Mouse (Mus musculus) ES-E14 (cell line): ENCODE data around the gene Notch1. TPM values are rescaled to one million over a fixed set of nuclear protein-coding genes. Genes with fewer than 3 reads are reported as not detected.

Experiments used
- DNase-seq: peaks from one replicate; pipeline ENCODE4 v3.0.0-alpha.2; 2013; ENCODE audit warnings: low read depth, low spot score
- H3K27ac ChIP-seq: 2 replicates; pipeline ENCODE4 v1.5.1; 2012; ENCODE audit warnings: low read depth, mild to moderate bottlenecking, low read length, moderate library complexity, mixed read lengths; ENCODE audit not compliant: poor library complexity, insufficient read depth, severe bottlenecking
- H3K36me3 ChIP-seq: 2 replicates; pipeline ENCODE4 v1.6.1; 2012; ENCODE audit warnings: mild to moderate bottlenecking, low read length, moderate library complexity, mixed read lengths; ENCODE audit not compliant: control insufficient read depth, poor library complexity, insufficient read depth, severe bottlenecking
- H3K4me1 ChIP-seq, 2 experiments: fragments of 150-350 bp in 1 of 2; sonication (generic) in 1 of 2; 2 replicates each; pipeline ENCODE4 v1.6.1; 2012; ENCODE audit warnings: low read length in 2 of 2, mild to moderate bottlenecking in 1 of 2, mixed read lengths in 1 of 2; ENCODE audit not compliant: control insufficient read depth in 2 of 2, insufficient read depth in 2 of 2, poor library complexity in 1 of 2
- H3K4me3 ChIP-seq, 2 experiments: fragments of 150-350 bp in 1 of 2; sonication (generic) in 1 of 2; 2 replicates each; pipeline ENCODE4 v1.5.1; 2012; ENCODE audit warnings: low read length in 2 of 2, low read depth in 1 of 2, mild to moderate bottlenecking in 1 of 2, mixed read lengths in 1 of 2; ENCODE audit not compliant: insufficient read depth in 1 of 2, poor library complexity in 1 of 2, severe bottlenecking in 1 of 2
- H3K9ac ChIP-seq: 2 replicates; pipeline ENCODE4 v1.6.1; 2012; ENCODE audit warnings: low read depth, mild to moderate bottlenecking, low read length, mixed read lengths; ENCODE audit not compliant: poor library complexity, insufficient read depth, severe bottlenecking
- H3K9me3 ChIP-seq: fragments of 150-350 bp; sonication (generic); 2 replicates; pipeline ENCODE4 v1.6.1; 2012; ENCODE audit warnings: low read depth, mild to moderate bottlenecking, low read length; ENCODE audit not compliant: control insufficient read depth, insufficient read depth
- CHD2 ChIP-seq: IDR thresholded peaks from 2 replicates; pipeline ENCODE4 v1.6.1; 2014; ENCODE audit warnings: mild to moderate bottlenecking, low read depth, low read length, inconsistent platforms
- HCFC1 ChIP-seq: IDR thresholded peaks from 2 replicates; pipeline ENCODE4 v1.6.1; 2012; ENCODE audit warnings: low read length, inconsistent platforms, borderline replicate concordance; ENCODE audit not compliant: insufficient read depth
- MAFK ChIP-seq: IDR thresholded peaks from 2 replicates; pipeline ENCODE4 v1.6.1; 2014; ENCODE audit warnings: mild to moderate bottlenecking, low read depth, low read length, inconsistent platforms; ENCODE audit not compliant: insufficient read depth
- ZC3H11A ChIP-seq: IDR thresholded peaks from 2 replicates; pipeline ENCODE4 v1.6.1; 2012; ENCODE audit warnings: low read depth, mild to moderate bottlenecking, inconsistent platforms, low read length, borderline replicate concordance
- ZNF384 ChIP-seq: IDR thresholded peaks from 2 replicates; pipeline ENCODE4 v1.6.1; 2012; ENCODE audit warnings: low read depth, low read length, inconsistent platforms
- in situ Hi-C, 2 experiments: fragments of 600-800 bp; cut with MboI; formaldehyde crosslinking; loops; one replicate each; pipeline ENCODE4 v1.15.1; 2025; ENCODE audit warnings: low sequenced_read_pairs in 2 of 2, inconsistent platforms in 1 of 2; ENCODE audit not compliant: unreplicated experiment in 2 of 2
- total RNA-seq: library from RNA; depleted of rRNA; stranded (reverse); fragments of 300-350 nt; gene quantifications from 2 replicates; pipeline ENCODE4 v1.2.3, GENCODE M21; 2012

Notch1 gene
- total RNA-seq, 1 experiment = 34.9 TPM

DNA sequence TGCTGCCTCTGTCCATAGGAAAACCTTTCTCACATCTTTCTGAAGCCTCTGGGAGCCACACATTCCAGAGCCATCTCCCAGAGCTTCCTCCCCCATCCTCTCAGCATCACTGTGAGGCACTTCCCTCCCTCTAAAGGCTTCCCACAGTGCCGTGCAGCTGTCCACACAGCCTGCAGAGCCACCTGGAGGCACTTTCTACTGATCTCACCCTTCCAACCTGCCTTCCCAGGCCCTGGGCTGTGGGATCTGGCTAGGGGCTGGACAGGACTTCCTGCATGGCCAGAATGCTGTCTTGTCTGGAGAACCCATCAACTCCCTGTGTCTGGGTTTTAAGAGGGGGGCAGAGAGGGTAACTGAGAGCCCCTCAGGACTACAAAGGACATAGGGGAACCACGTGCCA, 31.0 kb upstream of the Notch1 start:
- Histone ChIP-seq H3K4me3 (no peak overlapping the region), H3K9ac (no peak overlapping the region), H3K27ac (no peak overlapping the region), H3K36me3 (no peaks in the 10 kb centered on the region), H3K9me3 (no peaks in the 10 kb centered on the region), H3K4me1 (peaks cover 3 to 10% of the 10 kb centered on the region in 2 experiments; a peak in 2 of 4 replicates)
- no peak for DNase-seq
- in situ Hi-C loops = no loop called here
- no peak for TF ChIP-seq CHD2

DNA sequence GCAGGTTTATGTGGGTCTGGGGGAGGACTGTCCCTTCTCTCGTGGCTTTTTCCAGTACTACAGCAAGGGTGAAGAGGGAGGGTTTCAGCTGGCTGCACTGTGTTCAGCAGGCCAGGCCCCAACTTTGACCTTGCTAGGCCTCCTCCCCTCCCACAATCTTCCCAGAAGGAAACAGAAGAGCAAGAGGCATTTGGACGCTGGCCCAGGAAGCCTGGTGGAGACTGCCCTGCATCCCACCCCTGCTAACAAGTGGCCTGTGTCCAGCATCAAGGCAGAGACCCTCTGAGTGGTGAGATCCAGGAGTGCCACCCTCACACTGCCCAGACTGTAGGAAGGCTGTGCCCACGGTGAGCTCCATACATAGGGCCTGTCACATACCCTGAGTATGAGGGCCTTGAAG, 27.8 kb upstream of the Notch1 start:
- Histone ChIP-seq H3K4me3 (no peak overlapping the region), H3K27ac (no peak overlapping the region), H3K9me3 (no peaks in the 10 kb centered on the region), H3K4me1 (peaks cover 3 to 11% of the 10 kb centered on the region in 2 experiments; a peak in 2 of 4 replicates), H3K9ac (no peak overlapping the region), H3K36me3 (no peaks in the 10 kb centered on the region)
- no peak for TF ChIP-seq ZC3H11A
- DNase-seq = no peak
- in situ Hi-C loops = no loop called here

DNA sequence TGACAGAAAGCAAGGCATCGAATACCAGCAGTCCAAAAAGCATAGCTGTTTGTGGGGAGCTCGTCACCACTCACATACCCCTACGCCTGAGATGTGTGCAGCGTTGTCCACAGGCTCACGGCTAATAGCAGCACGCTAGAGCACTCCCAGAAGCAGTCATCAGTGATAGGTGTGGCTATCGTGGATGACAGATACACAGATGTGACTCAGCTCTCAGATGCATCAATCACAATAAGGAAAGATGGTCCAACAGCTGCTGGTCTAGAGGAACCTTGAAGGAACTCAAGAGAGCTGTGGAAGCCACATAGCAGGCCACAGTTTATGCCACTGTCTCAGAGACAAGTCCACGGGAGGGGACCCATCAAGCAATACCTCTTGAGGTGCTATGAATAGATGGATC, 27.3 kb upstream of the Notch1 start:
- H3K4me1 ChIP-seq = peaks cover 3 to 11% of the 10 kb centered on the region in 2 experiments; a peak in 2 of 4 replicates
- in situ Hi-C loops = no loop called here
- TF ChIP-seq HCFC1 (no peak), CHD2 (no peak), MAFK (no peak), ZNF384 (no peak), ZC3H11A (no peak)
- H3K27ac ChIP-seq = no peak overlapping the region
- no peak overlapping the region for H3K4me3 ChIP-seq
- no peaks in the 10 kb centered on the region for H3K9me3 ChIP-seq
- H3K36me3 ChIP-seq = no peaks in the 10 kb centered on the region
- DNase-seq = no peak
- H3K9ac ChIP-seq = no peak overlapping the region

DNA sequence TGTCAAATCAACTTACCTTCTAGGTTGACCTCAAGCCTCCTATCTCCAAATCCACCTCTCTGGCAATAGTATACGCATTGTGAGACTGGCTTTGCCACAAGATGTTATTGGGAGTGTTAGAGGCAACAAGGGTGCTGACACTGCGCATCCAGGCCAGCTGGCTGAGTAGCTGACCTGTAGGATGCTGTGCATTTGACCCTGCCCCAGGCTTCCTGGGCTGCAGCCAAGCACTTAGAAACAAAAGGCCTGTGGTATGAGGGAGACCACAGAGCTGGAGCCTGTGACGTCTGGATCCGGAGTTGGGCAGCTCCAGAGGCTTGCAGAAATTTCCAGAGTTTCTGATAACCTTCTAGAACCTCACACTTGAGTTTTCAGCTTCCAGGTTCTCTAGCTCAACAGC, 26.7 kb upstream of the Notch1 start:
- H3K36me3 ChIP-seq = no peaks in the 10 kb centered on the region
- H3K9ac ChIP-seq = no peak overlapping the region
- no peak overlapping the region for H3K4me3 ChIP-seq
- H3K4me1 ChIP-seq = peaks cover 3 to 11% of the 10 kb centered on the region in 2 experiments; a peak in 2 of 4 replicates
- in situ Hi-C loops = no loop called here
- H3K9me3 ChIP-seq = no peaks in the 10 kb centered on the region
- TF ChIP-seq MAFK (no peak), HCFC1 (no peak), ZNF384 (no peak), CHD2 (no peak), ZC3H11A (no peak)
- DNase-seq = no peak
- no peak overlapping the region for H3K27ac ChIP-seq

DNA sequence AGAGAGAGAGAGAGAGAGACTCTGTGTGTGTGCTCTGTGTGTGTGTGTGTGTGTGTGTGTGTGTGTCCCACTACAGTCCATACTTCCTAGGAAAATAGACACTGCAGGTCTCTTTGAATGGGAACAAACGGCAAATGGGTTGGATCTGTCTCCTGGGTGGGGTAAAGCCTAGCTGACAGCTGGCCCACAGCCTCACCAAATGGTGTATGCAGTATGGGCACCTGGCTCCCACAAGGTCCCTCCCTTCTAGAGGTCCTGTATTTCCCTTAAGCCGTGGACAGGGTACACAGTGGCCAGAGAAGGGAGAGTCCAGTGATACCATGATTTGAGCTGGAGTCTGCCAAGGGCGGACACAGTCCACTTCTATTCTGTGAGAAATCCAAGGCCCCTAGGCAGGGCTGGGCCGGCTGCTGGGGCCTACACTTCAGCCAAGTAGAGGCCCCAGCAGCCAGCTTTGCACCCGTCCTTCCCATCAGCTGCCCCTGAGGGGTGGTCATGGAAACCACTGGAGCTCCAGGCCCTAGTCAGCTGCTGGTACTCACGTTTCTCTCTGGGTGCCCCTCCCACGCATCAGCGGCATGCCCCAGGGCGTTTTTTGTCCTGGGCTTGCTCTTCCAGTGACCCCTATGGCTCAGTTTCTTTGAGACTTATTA, 24.9 kb upstream of the Notch1 start:
- H3K27ac ChIP-seq = no peak overlapping the region
- H3K9ac ChIP-seq = no peak overlapping the region
- no peak for DNase-seq
- no peaks in the 10 kb centered on the region for H3K36me3 ChIP-seq
- TF ChIP-seq HCFC1 = no peak
- TF ChIP-seq ZNF384 = no peak
- TF ChIP-seq CHD2 = no peak
- TF ChIP-seq ZC3H11A = no peak
- TF ChIP-seq MAFK = no peak
- H3K4me1 ChIP-seq = peaks cover 3 to 5% of the 10 kb centered on the region in 2 experiments; a peak in 1 of 4 replicates
- H3K9me3 ChIP-seq = no peaks in the 10 kb centered on the region
- H3K4me3 ChIP-seq = no peak overlapping the region
- in situ Hi-C loops = no loop called here
